Mouse (Mus musculus): ENCODE results near the gene Nifk.

Nifk gene

DNA sequence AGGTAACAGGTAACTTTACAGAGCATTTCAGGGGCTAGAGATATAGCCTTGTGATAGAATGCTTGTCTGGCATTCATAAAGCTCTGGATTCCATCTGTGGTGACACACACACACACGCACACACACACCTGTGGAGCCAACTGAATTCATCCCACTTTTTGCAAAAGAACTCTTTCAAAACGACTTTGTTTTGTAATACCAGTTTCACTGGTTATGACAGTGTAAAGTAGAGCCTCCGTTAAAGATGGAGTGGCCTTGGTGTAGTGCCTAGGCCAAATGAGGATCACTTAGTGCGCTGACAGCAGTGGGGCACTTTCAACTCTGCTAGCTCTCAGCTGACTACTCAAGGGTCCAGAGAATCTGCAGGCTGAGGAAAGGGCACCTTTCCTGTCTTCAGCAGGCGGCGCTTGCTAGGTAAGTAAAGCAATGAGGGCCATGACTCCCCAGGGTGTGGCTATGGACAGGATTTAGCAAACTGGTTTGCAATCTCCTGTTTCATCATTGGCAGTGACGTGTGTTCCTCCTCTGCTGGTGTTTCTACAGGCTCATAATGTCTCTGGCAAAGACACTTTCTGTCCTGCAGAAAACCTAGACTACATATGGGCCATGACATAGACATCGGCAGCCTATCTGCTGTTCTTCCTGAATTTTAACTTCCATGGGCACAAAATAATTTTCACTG, 58.6 kb downstream of the Nifk start:
- DNase-seq (ENCODE audit: low read depth, low spot score): no peak

Measured in retina, postnatal 7 days (tissue).